Mouse (Mus musculus): ENCODE results near the gene Gm3233.
"Not testable (repeated sequence)": the region's sequence is repeated elsewhere in the genome, so short reads cannot be mapped to it uniquely, and the experiment has no call there.

DNA sequence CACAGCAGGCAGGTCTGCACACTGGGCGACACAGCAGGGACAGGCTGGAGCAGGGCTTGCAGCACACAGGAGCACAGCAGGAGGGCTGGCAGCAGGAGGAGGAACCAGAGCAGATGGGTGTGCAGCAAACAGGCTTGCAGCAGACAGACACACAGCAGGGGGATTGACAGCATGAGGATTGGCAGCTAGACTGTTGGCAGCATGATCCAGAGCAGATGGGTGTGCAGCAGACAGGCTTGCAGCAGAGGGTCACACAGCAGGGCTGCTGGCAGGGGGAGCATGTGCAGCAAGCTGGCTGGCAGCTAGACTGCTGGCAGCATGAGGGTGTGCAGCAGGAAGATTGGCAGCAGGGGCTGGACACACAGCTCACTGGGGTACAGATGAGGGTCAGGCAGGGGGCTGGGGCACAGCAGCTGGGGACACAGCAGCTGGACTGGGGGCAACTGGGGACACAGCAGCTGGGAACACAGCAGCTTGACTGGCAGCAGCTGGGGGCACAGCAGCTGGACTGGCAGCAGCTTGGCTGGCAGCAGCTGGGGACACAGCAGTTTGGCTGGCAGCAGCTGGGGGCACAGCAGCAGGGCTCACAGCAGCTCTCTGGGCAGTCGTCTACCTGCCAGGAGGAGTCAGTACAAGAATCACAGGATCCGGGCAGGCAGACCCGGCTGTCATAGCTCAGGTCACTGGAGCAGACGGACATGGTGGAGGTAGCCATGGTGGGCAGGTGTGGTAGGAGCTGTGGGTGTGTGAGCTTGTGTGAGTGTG, 17.4 kb downstream of the Gm3233 start, which contains the start of gene Gm18596:
- not testable (repeated sequence) for TF ChIP-seq CTCF, EP300 (IDR thresholded peaks at IDR 0.05; ENCODE audit: low read depth)

Data from liver, embryonic 14.5 days (tissue).